Mouse (Mus musculus): ENCODE results near the gene Zfp592. TPM values are rescaled to one million over a fixed set of nuclear protein-coding genes. Genes with fewer than 3 reads are reported as not detected.

Zfp592 gene
- polyA plus RNA-seq, 1 experiment from 2014 or later: 14.7 TPM

DNA sequence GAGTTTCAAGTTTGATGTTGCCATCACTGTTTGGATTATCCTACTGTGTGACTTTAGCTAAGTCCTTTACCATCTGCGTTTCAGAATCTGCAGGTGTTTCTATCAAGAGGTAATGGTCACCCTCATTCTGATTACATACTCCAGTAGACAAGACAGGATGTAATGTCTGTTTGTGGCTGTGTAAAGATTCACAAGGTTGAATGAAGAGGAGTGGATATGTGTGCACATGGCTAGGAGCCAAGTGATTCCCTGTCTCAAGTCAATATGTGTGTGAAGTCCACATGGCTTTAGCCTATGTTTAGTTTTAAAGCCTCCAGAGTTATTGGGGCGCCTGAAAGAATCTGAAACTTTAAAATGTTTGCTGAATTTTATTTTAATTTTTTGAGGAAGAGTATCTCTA, 6.1 kb downstream of the Zfp592 start:
- 85% methylated on average over 2 of the region's 2 CpGs for WGBS
- ATAC-seq (replicated peaks; ENCODE audit: low FRiP score, low TSS enrichment, low read depth) (no peak), DNase-seq (ENCODE audit: low spot score) (no peak)
- Histone ChIP-seq H3K36me3 (ENCODE audit: control insufficient read depth, insufficient read depth, low read length) (no peaks in the 10 kb centered on the region), H3K27ac (ENCODE audit: low read depth) (no peak overlapping the region), H3K9me3 (ENCODE audit: control insufficient read depth, low read length) (no peaks in the 10 kb centered on the region), H3K4me1 (replicated peaks; ENCODE audit: control insufficient read depth, insufficient read depth, low read length) (peaks cover 11% of the 10 kb centered on the region), H3K27me3 (replicated peaks; ENCODE audit: control insufficient read depth, insufficient read depth, low read length) (no peaks in the 10 kb centered on the region), H3K9ac (ENCODE audit: low read length) (no peak overlapping the region), H3K4me2 (ENCODE audit: low read length) (no peak overlapping the region), H3K4me3 (ENCODE audit: low read depth, low read length) (no peak overlapping the region)

DNA sequence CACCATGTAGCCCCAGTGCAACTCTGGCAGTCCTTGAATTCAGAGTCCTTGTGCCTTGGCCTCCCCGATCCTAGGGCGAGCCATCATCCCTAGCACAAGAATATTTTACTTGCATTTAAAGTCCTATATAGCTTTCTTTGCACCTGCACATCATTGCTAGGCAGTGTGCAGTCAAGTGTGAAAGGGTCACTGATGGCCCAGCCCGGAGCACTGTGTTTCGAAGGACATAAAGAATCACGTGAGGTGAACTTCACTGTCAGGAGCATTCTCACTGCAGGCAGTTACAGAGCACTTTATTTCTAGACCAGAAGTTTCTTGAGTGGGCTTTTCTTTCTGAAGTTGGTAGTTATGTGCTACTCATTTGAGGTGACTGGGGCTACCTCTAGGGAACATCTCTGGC, 8.4 kb downstream of the Zfp592 start:
- DNase-seq (ENCODE audit: low spot score) (no peak), ATAC-seq (replicated peaks; ENCODE audit: low FRiP score, low TSS enrichment, low read depth) (no peak)
- Histone ChIP-seq H3K9ac (ENCODE audit: low read length) (no peak overlapping the region), H3K9me3 (ENCODE audit: control insufficient read depth, low read length) (no peaks in the 10 kb centered on the region), H3K4me1 (replicated peaks; ENCODE audit: control insufficient read depth, insufficient read depth, low read length) (peaks cover 2% of the 10 kb centered on the region; the same call in 1 of the 2 replicates), H3K4me3 (ENCODE audit: low read depth, low read length) (no peak overlapping the region), H3K27me3 (replicated peaks; ENCODE audit: control insufficient read depth, insufficient read depth, low read length) (no peaks in the 10 kb centered on the region), H3K36me3 (ENCODE audit: control insufficient read depth, insufficient read depth, low read length) (no peaks in the 10 kb centered on the region), H3K27ac (ENCODE audit: low read depth) (no peak overlapping the region), H3K4me2 (ENCODE audit: low read length) (no peak overlapping the region)
- 87% methylated on average over 5 of the region's 5 CpGs for WGBS

DNA sequence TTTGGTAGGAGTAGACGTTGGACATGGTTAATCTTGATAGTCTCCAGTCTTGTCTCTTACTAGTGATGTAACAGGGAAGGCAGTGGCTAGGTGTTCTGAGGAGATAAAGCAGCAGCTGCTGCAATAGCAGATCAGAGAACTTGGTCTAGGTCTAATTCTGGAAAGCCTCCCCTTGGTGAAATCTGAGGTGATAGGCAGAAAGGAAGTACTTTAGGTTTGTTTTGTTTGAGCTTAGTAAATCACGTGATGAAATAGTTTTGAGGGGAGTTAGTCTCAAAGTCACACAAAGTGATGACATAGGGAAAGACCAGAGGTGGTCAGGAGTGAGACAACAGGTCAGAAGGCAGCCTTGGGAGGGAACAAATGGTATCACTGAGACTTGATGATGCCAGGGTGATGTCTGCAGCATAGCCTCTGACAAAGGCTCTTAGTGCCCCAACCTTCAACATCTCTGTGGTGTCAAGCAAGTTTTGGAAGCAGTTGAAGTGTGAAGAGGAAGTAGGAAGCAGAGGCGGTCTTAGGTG, 11.1 kb downstream of the Zfp592 start:
- WGBS: 55% methylated on average over 3 of the region's 3 CpGs
- Histone ChIP-seq H3K27ac (ENCODE audit: low read depth) (no peak overlapping the region), H3K4me1 (replicated peaks; ENCODE audit: control insufficient read depth, insufficient read depth, low read length) (no peaks in the 10 kb centered on the region), H3K9ac (ENCODE audit: low read length) (no peak overlapping the region), H3K4me2 (ENCODE audit: low read length) (no peak overlapping the region), H3K9me3 (ENCODE audit: control insufficient read depth, low read length) (no peaks in the 10 kb centered on the region), H3K4me3 (ENCODE audit: low read depth, low read length) (no peak overlapping the region), H3K36me3 (ENCODE audit: control insufficient read depth, insufficient read depth, low read length) (peaks cover 4% of the 10 kb centered on the region; the same call in 1 of the 2 replicates), H3K27me3 (replicated peaks; ENCODE audit: control insufficient read depth, insufficient read depth, low read length) (no peaks in the 10 kb centered on the region)
- no peak for ATAC-seq (replicated peaks; ENCODE audit: low FRiP score, low TSS enrichment, low read depth)
- DNase-seq (ENCODE audit: low spot score): no peak

DNA sequence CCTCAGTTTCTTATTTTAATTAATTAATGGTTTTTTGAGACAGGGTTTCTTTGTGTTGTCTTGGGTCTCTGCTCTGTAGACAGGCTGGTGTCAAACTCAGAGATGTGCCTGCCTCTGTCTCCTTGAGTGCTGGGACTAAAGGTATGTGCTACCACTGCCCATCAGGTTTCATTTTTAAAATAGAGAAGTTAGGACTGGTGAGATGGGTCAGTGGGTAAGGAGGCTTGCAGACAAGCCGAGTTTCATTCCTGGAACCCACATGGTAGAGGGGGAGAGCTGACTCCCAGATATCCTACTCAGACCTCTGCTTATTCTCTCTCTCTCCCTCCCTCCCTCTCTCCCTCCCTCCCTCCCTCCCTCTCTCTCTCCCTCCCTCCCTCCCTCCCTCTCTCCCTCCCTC, 12.5 kb downstream of the Zfp592 start:
- H3K4me1 ChIP-seq (replicated peaks; ENCODE audit: control insufficient read depth, insufficient read depth, low read length): no peaks in the 10 kb centered on the region
- DNase-seq (ENCODE audit: low spot score): no peak
- ATAC-seq (replicated peaks; ENCODE audit: low FRiP score, low TSS enrichment, low read depth): no peak
- no peak overlapping the region for H3K9ac ChIP-seq (ENCODE audit: low read length)
- H3K4me2 ChIP-seq (ENCODE audit: low read length): no peak overlapping the region
- H3K4me3 ChIP-seq (ENCODE audit: low read depth, low read length): no peak overlapping the region
- H3K36me3 ChIP-seq (ENCODE audit: control insufficient read depth, insufficient read depth, low read length): peaks cover 17% of the 10 kb centered on the region
- WGBS: 48% methylated on average over 1 of the region's 1 CpGs
- H3K27me3 ChIP-seq (replicated peaks; ENCODE audit: control insufficient read depth, insufficient read depth, low read length): no peaks in the 10 kb centered on the region
- no peak overlapping the region for H3K27ac ChIP-seq (ENCODE audit: low read depth)
- H3K9me3 ChIP-seq (ENCODE audit: control insufficient read depth, low read length): no peaks in the 10 kb centered on the region

DNA sequence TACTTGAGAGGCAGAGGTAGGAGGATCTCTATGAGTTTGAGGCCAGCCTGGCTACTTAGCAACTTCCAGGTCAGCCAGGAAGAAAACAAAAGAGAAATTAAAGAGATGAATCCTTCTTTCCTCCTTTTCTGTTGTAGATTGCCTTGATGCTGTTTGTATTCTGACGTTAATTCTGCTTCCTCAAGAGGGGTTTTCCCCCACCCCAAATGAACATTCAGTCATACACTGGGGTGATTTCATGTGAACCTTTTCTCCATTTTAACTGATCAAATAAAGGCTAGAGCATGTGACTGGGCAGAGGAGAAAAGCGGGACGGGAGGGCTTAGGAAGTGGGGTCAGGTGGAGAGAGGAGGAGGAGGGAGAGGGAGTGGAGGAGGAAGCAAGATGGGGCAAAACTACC, 14.8 kb downstream of the Zfp592 start:
- H3K9me3 ChIP-seq (ENCODE audit: control insufficient read depth, low read length): no peaks in the 10 kb centered on the region
- no peaks in the 10 kb centered on the region for H3K27me3 ChIP-seq (replicated peaks; ENCODE audit: control insufficient read depth, insufficient read depth, low read length)
- H3K4me2 ChIP-seq (ENCODE audit: low read length): no peak overlapping the region
- H3K4me1 ChIP-seq (replicated peaks; ENCODE audit: control insufficient read depth, insufficient read depth, low read length): no peaks in the 10 kb centered on the region
- H3K27ac ChIP-seq (ENCODE audit: low read depth): no peak overlapping the region
- DNase-seq (ENCODE audit: low spot score): no peak
- no peak for ATAC-seq (replicated peaks; ENCODE audit: low FRiP score, low TSS enrichment, low read depth)
- H3K9ac ChIP-seq (ENCODE audit: low read length): no peak overlapping the region
- WGBS: 76% methylated on average over 3 of the region's 3 CpGs
- peaks cover 28% of the 10 kb centered on the region for H3K36me3 ChIP-seq (ENCODE audit: control insufficient read depth, insufficient read depth, low read length)
- no peak overlapping the region for H3K4me3 ChIP-seq (ENCODE audit: low read depth, low read length)

DNA sequence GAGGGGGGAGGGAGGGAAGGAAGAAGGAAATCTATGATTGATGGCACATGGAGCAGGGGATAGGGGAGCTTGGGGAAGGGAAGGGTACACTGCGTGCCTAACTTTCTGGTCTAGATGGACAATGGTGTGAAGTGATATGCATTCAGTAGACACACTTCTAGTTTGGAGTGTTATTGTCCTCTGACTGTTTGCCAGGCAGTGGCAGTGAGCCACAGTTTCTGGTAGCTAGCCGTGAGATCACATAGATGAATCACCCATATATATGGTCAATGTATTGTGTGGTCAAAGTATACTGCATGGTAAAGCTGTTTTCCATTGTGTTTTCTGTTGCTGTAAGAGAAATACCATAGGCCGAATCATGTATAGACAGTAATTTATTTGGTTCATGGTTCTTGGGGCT, 18.1 kb downstream of the Zfp592 start:
- 89% methylated on average over 3 of the region's 3 CpGs for WGBS
- Histone ChIP-seq H3K4me1 (replicated peaks; ENCODE audit: control insufficient read depth, insufficient read depth, low read length) (no peaks in the 10 kb centered on the region), H3K27me3 (replicated peaks; ENCODE audit: control insufficient read depth, insufficient read depth, low read length) (no peaks in the 10 kb centered on the region), H3K9ac (ENCODE audit: low read length) (no peak overlapping the region), H3K36me3 (ENCODE audit: control insufficient read depth, insufficient read depth, low read length) (peaks cover 28% of the 10 kb centered on the region), H3K4me3 (ENCODE audit: low read depth, low read length) (no peak overlapping the region), H3K9me3 (ENCODE audit: control insufficient read depth, low read length) (no peaks in the 10 kb centered on the region), H3K27ac (ENCODE audit: low read depth) (no peak overlapping the region), H3K4me2 (ENCODE audit: low read length) (no peak overlapping the region)
- no peak for DNase-seq (ENCODE audit: low spot score)
- no peak for ATAC-seq (replicated peaks; ENCODE audit: low FRiP score, low TSS enrichment, low read depth)

DNA sequence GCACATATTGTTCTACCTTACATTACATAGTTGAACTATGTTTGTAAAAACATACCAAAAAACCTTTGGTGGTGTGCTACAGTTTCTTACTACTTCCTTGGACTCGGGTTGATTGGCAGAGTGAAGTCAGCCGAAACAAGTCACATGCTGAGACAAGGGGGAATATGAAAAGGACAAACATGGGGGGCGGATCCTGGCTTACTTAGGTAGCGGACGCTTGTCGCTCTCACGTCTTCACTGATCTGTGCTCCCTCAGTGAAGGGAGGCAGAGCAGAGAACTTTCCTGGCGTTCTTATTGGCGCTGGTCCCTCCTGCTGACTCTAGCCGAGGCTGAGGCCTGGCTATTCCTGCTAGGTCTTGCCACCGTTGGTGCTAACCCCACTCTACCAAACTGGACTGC, 26.8 kb downstream of the Zfp592 start:
- H3K9me3 ChIP-seq (ENCODE audit: control insufficient read depth, low read length): no peaks in the 10 kb centered on the region
- DNase-seq (ENCODE audit: low spot score): no peak
- no peak overlapping the region for H3K4me2 ChIP-seq (ENCODE audit: low read length)
- no peak overlapping the region for H3K4me3 ChIP-seq (ENCODE audit: low read depth, low read length)
- no peak overlapping the region for H3K9ac ChIP-seq (ENCODE audit: low read length)
- no peaks in the 10 kb centered on the region for H3K27me3 ChIP-seq (replicated peaks; ENCODE audit: control insufficient read depth, insufficient read depth, low read length)
- ATAC-seq (replicated peaks; ENCODE audit: low FRiP score, low TSS enrichment, low read depth): no peak
- H3K36me3 ChIP-seq (ENCODE audit: control insufficient read depth, insufficient read depth, low read length): peaks cover 41% of the 10 kb centered on the region
- H3K27ac ChIP-seq (ENCODE audit: low read depth): no peak overlapping the region
- H3K4me1 ChIP-seq (replicated peaks; ENCODE audit: control insufficient read depth, insufficient read depth, low read length): no peaks in the 10 kb centered on the region
- 86% methylated on average over 11 of the region's 11 CpGs for WGBS

DNA sequence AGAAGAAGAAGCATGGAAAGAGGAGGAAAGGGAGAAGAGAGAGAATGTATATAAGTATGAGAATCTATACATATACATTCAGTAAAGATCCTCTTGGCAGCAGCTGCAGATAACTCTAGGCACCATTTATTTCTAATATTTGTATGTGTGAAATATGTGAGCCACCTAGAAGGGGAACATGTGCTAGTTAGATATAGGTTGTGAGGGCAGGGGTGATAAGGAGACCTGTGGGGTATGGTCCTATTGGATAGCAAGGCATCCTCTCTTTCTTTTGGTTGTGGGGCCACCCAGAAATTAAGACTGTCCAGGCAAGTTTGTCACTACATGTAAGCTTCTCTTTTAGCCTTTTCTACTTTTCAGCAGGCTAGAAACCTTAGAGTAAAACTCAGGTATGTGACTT, 29.2 kb downstream of the Zfp592 start:
- Histone ChIP-seq H3K4me2 (ENCODE audit: low read length) (no peak overlapping the region), H3K9me3 (ENCODE audit: control insufficient read depth, low read length) (no peaks in the 10 kb centered on the region), H3K36me3 (ENCODE audit: control insufficient read depth, insufficient read depth, low read length) (peaks cover 61% of the 10 kb centered on the region), H3K9ac (ENCODE audit: low read length) (no peak overlapping the region), H3K4me1 (replicated peaks; ENCODE audit: control insufficient read depth, insufficient read depth, low read length) (no peaks in the 10 kb centered on the region), H3K4me3 (ENCODE audit: low read depth, low read length) (no peak overlapping the region), H3K27ac (ENCODE audit: low read depth) (no peak overlapping the region), H3K27me3 (replicated peaks; ENCODE audit: control insufficient read depth, insufficient read depth, low read length) (no peaks in the 10 kb centered on the region)
- ATAC-seq (replicated peaks; ENCODE audit: low FRiP score, low TSS enrichment, low read depth) (no peak), DNase-seq (ENCODE audit: low spot score) (no peak)

DNA sequence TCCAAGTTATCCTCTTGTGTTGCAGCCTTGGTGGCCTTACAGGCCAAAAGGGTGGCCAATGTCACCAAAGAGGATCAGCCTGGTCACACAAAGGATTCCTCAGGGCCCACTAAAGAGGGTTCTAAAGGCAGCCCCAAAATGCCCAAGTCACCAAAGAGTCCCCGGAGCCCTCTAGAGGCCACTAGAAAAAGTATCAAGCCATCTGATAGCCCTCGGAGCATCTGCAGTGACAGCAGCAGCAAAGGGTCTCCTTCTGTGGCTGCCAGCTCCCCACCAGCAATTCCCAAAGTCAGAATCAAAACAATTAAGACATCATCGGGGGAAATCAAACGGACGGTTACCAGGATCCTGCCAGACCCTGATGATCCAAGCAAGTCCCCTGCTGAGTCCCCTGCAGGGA, 30.6 kb downstream of the Zfp592 start:
- Histone ChIP-seq H3K4me3 (ENCODE audit: low read depth, low read length) (no peak overlapping the region), H3K27ac (ENCODE audit: low read depth) (no peak overlapping the region), H3K4me1 (replicated peaks; ENCODE audit: control insufficient read depth, insufficient read depth, low read length) (no peaks in the 10 kb centered on the region), H3K9ac (ENCODE audit: low read length) (no peak overlapping the region), H3K4me2 (ENCODE audit: low read length) (no peak overlapping the region), H3K9me3 (ENCODE audit: control insufficient read depth, low read length) (no peaks in the 10 kb centered on the region), H3K27me3 (replicated peaks; ENCODE audit: control insufficient read depth, insufficient read depth, low read length) (no peaks in the 10 kb centered on the region), H3K36me3 (ENCODE audit: control insufficient read depth, insufficient read depth, low read length) (peaks cover 69% of the 10 kb centered on the region)
- ATAC-seq (replicated peaks; ENCODE audit: low FRiP score, low TSS enrichment, low read depth) (no peak), DNase-seq (ENCODE audit: low spot score) (no peak)
- WGBS: 69% methylated on average over 5 of the region's 5 CpGs
